Comparison of ENCODE assay signal across 25 mouse cellular contexts in genomic region chr2:146400738-146401137, GRCm38 (mm10).
DNase-seq lines count a peak whose midpoint lies in the region; ATAC-seq lines count a peak whose summit lies in the region.
"Had no signal": no experiment of that assay in that cellular context is flagged by ENCODE, and none has a peak within 500 bp of the region (broad histone marks: within the 10 kb centered on the region; RNA-seq: fewer than 3 reads in every experiment).

No protein-coding gene starts in this region.

- DNase-seq in A20 (ENCODE audit: low read depth, low spot score) = peak; percentile 30
- peak; percentile 10 for DNase-seq in CD4-positive, CD25-positive, alpha-beta regulatory T cell, adult 2 months (ENCODE audit: low read depth, low spot score)
- peak; percentile 64 for DNase-seq in ES-CJ7 (ENCODE audit: low read depth, low spot score)
- no peak for DNase-seq in cerebellum, adult 9-10 months
- no peak for DNase-seq in liver, embryonic 11.5 days (ENCODE audit: low spot score)
- no peak for DNase-seq in urinary bladder, postnatal 4 days (ENCODE audit: low spot score in 2 of 2)
- no peak for DNase-seq in layer of hippocampus, adult 18-20 months (ENCODE audit: low spot score in 2 of 2)
- DNase-seq: adrenal gland, postnatal 14 days; B cell, adult 2 months; cerebellum, adult 11-12 months; cerebellum, postnatal 10 days; forebrain, postnatal 0 days; gastrocnemius, adult 2 months; gastrocnemius, postnatal 36 days; heart, adult 11 months; heart, postnatal 10 days; heart, postnatal 4 days; kidney, adult 18-20 months had no signal

- no peaks in the 10 kb centered on the region for H3K27me3 ChIP-seq in liver, embryonic 11.5 days (replicated peaks; ENCODE audit: control insufficient read depth, insufficient read depth, low read length)
- H3K27me3 ChIP-seq: forebrain, embryonic 12.5 days; hindbrain, embryonic 12.5 days; intestine, embryonic 15.5 days; Patski had no signal

- ATAC-seq in activated CD4-positive, CD25-positive, alpha-beta regulatory T cell, adult 4 months = peak; percentile 80
- no peak for ATAC-seq in liver, embryonic 11.5 days (replicated peaks; ENCODE audit: low FRiP score)
- ATAC-seq: forebrain, postnatal 0 days; hindbrain, embryonic 16.5 days; intestine, embryonic 15.5 days; Patski had no signal

- H3K9ac ChIP-seq in liver, embryonic 11.5 days (ENCODE audit: low read depth, low read length) = no peak overlapping the region
- H3K9ac ChIP-seq: forebrain, embryonic 12.5 days; forebrain, postnatal 0 days; hindbrain, embryonic 12.5 days; intestine, embryonic 15.5 days had no signal

- no peak overlapping the region for H3K27ac ChIP-seq in liver, embryonic 11.5 days (ENCODE audit: low read depth, low read length)
- H3K27ac ChIP-seq: forebrain, embryonic 12.5 days; gastrocnemius, adult 2 months; heart, embryonic 10.5 days; hindbrain, embryonic 12.5 days; intestine, embryonic 15.5 days had no signal

- H3K9me3 ChIP-seq in liver, embryonic 11.5 days (ENCODE audit: control insufficient read depth, low read length) = no peaks in the 10 kb centered on the region
- H3K9me3 ChIP-seq: forebrain, embryonic 12.5 days; heart, embryonic 10.5 days; hindbrain, embryonic 12.5 days; intestine, embryonic 15.5 days had no signal

- no peaks in the 10 kb centered on the region for H3K4me1 ChIP-seq in liver, embryonic 11.5 days (replicated peaks; ENCODE audit: control insufficient read depth, insufficient read depth, low read length)
- H3K4me1 ChIP-seq: intestine, embryonic 15.5 days had no signal

- no peak overlapping the region for H3K4me3 ChIP-seq in liver, embryonic 11.5 days (ENCODE audit: low read depth, low read length)
- H3K4me3 ChIP-seq: forebrain, embryonic 12.5 days; gastrocnemius, adult 2 months; heart, embryonic 10.5 days; hindbrain, embryonic 12.5 days; intestine, embryonic 15.5 days had no signal

- H3K36me3 ChIP-seq in liver, embryonic 11.5 days (ENCODE audit: control insufficient read depth, insufficient read depth, low read length) = no peaks in the 10 kb centered on the region
- H3K36me3 ChIP-seq: forebrain, embryonic 12.5 days; intestine, embryonic 15.5 days had no signal

- 53% methylated on average over 2 of the region's 2 CpGs for WGBS in liver, embryonic 11.5 days

- H3K4me2 ChIP-seq in liver, embryonic 11.5 days = no peak overlapping the region
- H3K4me2 ChIP-seq: forebrain, embryonic 12.5 days; hindbrain, embryonic 12.5 days; intestine, embryonic 15.5 days had no signal

Comparison
In these comparisons a context has a peak if more than half of its experiments do, and no peak if none do; other contexts are left out.
1. DNase-seq: peak in A20 (single experiment), CD4-positive, CD25-positive, alpha-beta regulatory T cell, adult 2 months (single experiment) and ES-CJ7 (single experiment); none in cerebellum, adult 9-10 months (single experiment), liver, embryonic 11.5 days (single experiment), urinary bladder, postnatal 4 days (0 of 2) and layer of hippocampus, adult 18-20 months (0 of 2).